Mouse (Mus musculus) ES-Bruce4 (cell line): ENCODE measurements at regions not wholly inside any gene's neighbourhood (a gene's known extent, or its start where the extent isn't known, plus 50 kb on each side); places are given as distances from the start of the nearest gene placed in this dataset.

Source experiments
- H3K27ac ChIP-seq: 2 replicates; pipeline ENCODE4 v1.5.1; 2012; ENCODE audit warnings: low read length, inconsistent platforms; ENCODE audit not compliant: insufficient read depth
- H3K27me3 ChIP-seq: 2 replicates; pipeline ENCODE4 v1.6.1; 2012; ENCODE audit warnings: mild to moderate bottlenecking, low read length, inconsistent platforms; ENCODE audit not compliant: control insufficient read depth, poor library complexity, insufficient read depth, severe bottlenecking
- H3K36me3 ChIP-seq: 2 replicates; pipeline ENCODE4 v1.6.1; 2012; ENCODE audit warnings: inconsistent platforms, mild to moderate bottlenecking, low read length, moderate library complexity; ENCODE audit not compliant: control insufficient read depth, poor library complexity, insufficient read depth, severe bottlenecking
- H3K4me1 ChIP-seq: one replicate; pipeline ENCODE4 v1.8.1; 2011; ENCODE audit warnings: low read length; ENCODE audit not compliant: control insufficient read depth, insufficient read depth
- H3K4me3 ChIP-seq: 2 replicates; pipeline ENCODE4 v1.5.1; 2011; ENCODE audit warnings: low read depth, mild to moderate bottlenecking, low read length
- H3K9ac ChIP-seq: 2 replicates; pipeline ENCODE4 v1.6.1; 2012; ENCODE audit warnings: low read depth, mild to moderate bottlenecking, inconsistent platforms; ENCODE audit not compliant: poor library complexity, severe bottlenecking
- H3K9me3 ChIP-seq: replicated peaks from 2 replicates; pipeline ENCODE4 v1.6.1; 2012; ENCODE audit warnings: mild to moderate bottlenecking, low read length, inconsistent platforms; ENCODE audit not compliant: control insufficient read depth, poor library complexity, insufficient read depth, severe bottlenecking
- CTCF ChIP-seq: IDR thresholded peaks from one replicate; pipeline ENCODE4 v1.8.1; 2011; ENCODE audit warnings: low read depth, low read length
- EP300 ChIP-seq: IDR thresholded peaks from 2 replicates; pipeline ENCODE4 v1.6.1; 2011; ENCODE audit warnings: low read depth, low read length; ENCODE audit not compliant: insufficient read depth
- POLR2A ChIP-seq: IDR thresholded peaks from one replicate; pipeline ENCODE4 v1.8.1; 2011; ENCODE audit warnings: low read length; ENCODE audit not compliant: insufficient read depth

GRCm38 (mm10) chr17:50409271-50409670, 99.9 kb upstream of the Plcl2 start:
- Histone ChIP-seq H3K4me3 (no peak overlapping the region), H3K9me3 (0 out of 2 replicates have a peak, but pooled peaks cover 2% of the 10 kb centered on the region), H3K9ac (no peak overlapping the region), H3K4me1 (no peaks in the 10 kb centered on the region), H3K27ac (no peak overlapping the region), H3K36me3 (no peaks in the 10 kb centered on the region), H3K27me3 (no peaks in the 10 kb centered on the region)
- TF ChIP-seq CTCF, result no peak

GRCm38 (mm10) chr17:50409895-50410294, 99.3 kb upstream of the Plcl2 start:
- H3K27ac ChIP-seq, result no peak overlapping the region
- H3K4me3 ChIP-seq, result no peak overlapping the region
- no peaks in the 10 kb centered on the region for H3K36me3 ChIP-seq
- H3K9me3 ChIP-seq, result peaks cover 3% of the 10 kb centered on the region; the same call in 1 of the 2 replicates
- no peak overlapping the region for H3K9ac ChIP-seq
- no peak for TF ChIP-seq POLR2A
- TF ChIP-seq CTCF, result no peak
- TF ChIP-seq EP300, result no peak
- H3K27me3 ChIP-seq, result no peaks in the 10 kb centered on the region
- H3K4me1 ChIP-seq, result no peaks in the 10 kb centered on the region

- H3K9me3 ChIP-seq, result peaks cover 7% of the 10 kb centered on the region
- H3K36me3 ChIP-seq, result no peaks in the 10 kb centered on the region
- H3K9ac ChIP-seq, result no peak overlapping the region
Observed at GRCm38 (mm10) chr17:50410296-50410695, 98.9 kb upstream of the Plcl2 start.

GRCm38 (mm10) chr17:50412446-50412845, 96.8 kb upstream of the Plcl2 start:
- TF ChIP-seq POLR2A (no peak), EP300 (no peak), CTCF (no peak)
- Histone ChIP-seq H3K4me1 (no peaks in the 10 kb centered on the region), H3K9ac (no peak overlapping the region), H3K4me3 (no peak overlapping the region), H3K27me3 (no peaks in the 10 kb centered on the region), H3K36me3 (no peaks in the 10 kb centered on the region), H3K27ac (no peak overlapping the region), H3K9me3 (peaks cover 16% of the 10 kb centered on the region)

More at GRCm38 (mm10) chr17:50410296-50410695, 98.9 kb upstream of the Plcl2 start:
- no peaks in the 10 kb centered on the region for H3K4me1 ChIP-seq
- H3K27me3 ChIP-seq, result no peaks in the 10 kb centered on the region
- TF ChIP-seq CTCF, result no peak
- TF ChIP-seq POLR2A, result no peak
- no peak overlapping the region for H3K4me3 ChIP-seq
- no peak overlapping the region for H3K27ac ChIP-seq

- H3K9ac ChIP-seq, result no peak overlapping the region
- H3K36me3 ChIP-seq, result no peaks in the 10 kb centered on the region
- no peak overlapping the region for H3K4me3 ChIP-seq
- peaks cover 28% of the 10 kb centered on the region for H3K9me3 ChIP-seq
- no peak for TF ChIP-seq EP300
- no peak for TF ChIP-seq POLR2A
- TF ChIP-seq CTCF, result no peak
- H3K27me3 ChIP-seq, result 0 out of 2 replicates have a peak, but pooled peaks cover 1% of the 10 kb centered on the region
- H3K27ac ChIP-seq, result no peak overlapping the region
- no peaks in the 10 kb centered on the region for H3K4me1 ChIP-seq
Observed at GRCm38 (mm10) chr17:50413916-50414315, 95.3 kb upstream of the Plcl2 start.

GRCm38 (mm10) chr17:50415331-50416005, 93.7 kb upstream of the Plcl2 start:
- TF ChIP-seq CTCF (no peak), POLR2A (no peak), EP300 (no peak)
- H3K36me3 ChIP-seq, result no peaks in the 10 kb centered on the region

More at GRCm38 (mm10) chr17:50415331-50416005, 93.7 kb upstream of the Plcl2 start:
- Histone ChIP-seq H3K4me3 (no peak overlapping the region), H3K9ac (no peak overlapping the region), H3K9me3 (peaks cover 35% of the 10 kb centered on the region), H3K4me1 (no peaks in the 10 kb centered on the region), H3K27me3 (0 out of 2 replicates have a peak, but pooled peaks cover 1% of the 10 kb centered on the region), H3K27ac (no peak overlapping the region)
